ENCODE assay signal across 8 mouse cellular contexts in genomic region chr8:94037806-94038205, GRCm38 (mm10). TPM values are rescaled to one million over a fixed set of nuclear protein-coding genes. Genes with fewer than 3 reads are reported as not detected.
A peak's percentile ranks its signal among the peaks of the same experiment; 100 is the strongest.
DNase-seq lines count a peak whose midpoint lies in the region; ATAC-seq and TF ChIP-seq lines count a peak whose summit lies in the region.

No protein-coding gene starts in this region.

- TF ChIP-seq CTCF in left cerebral cortex, adult 2 months (IDR thresholded peaks at IDR 0.05) = no peak

- H3K9me3 ChIP-seq in heart, embryonic 16.5 days (replicated peaks; ENCODE audit: control insufficient read depth, low read length) = no peaks in the 10 kb centered on the region
- H3K9me3 ChIP-seq in liver, embryonic 13.5 days (replicated peaks) = no peaks in the 10 kb centered on the region
- H3K9me3 ChIP-seq in neural tube, embryonic 13.5 days = no peaks in the 10 kb centered on the region

- H3K9ac ChIP-seq in heart, embryonic 16.5 days (ENCODE audit: low read length) = peak overlapping the region; percentile 85
- H3K9ac ChIP-seq in liver, embryonic 13.5 days = peak overlapping the region; percentile 73
- H3K9ac ChIP-seq in neural tube, embryonic 13.5 days = peak overlapping the region; percentile 75

- peak overlapping the region; percentile 70 for H3K4me3 ChIP-seq in left cerebral cortex, adult 2 months
- H3K4me3 ChIP-seq in heart, embryonic 16.5 days (ENCODE audit: low read length) = peak overlapping the region; percentile 96
- peak overlapping the region; percentile 73 for H3K4me3 ChIP-seq in liver, embryonic 13.5 days (replicated peaks)
- peak overlapping the region; percentile 70 for H3K4me3 ChIP-seq in neural tube, embryonic 13.5 days

- no peak for DNase-seq in left cerebral cortex, adult 2 months (ENCODE audit: extremely low spot score in 1 of 2, low spot score in 2 of 2)
- no peak for DNase-seq in left cerebral cortex, adult 8-10 months (ENCODE audit: low spot score in 2 of 2)
- peak; percentile 24 for DNase-seq in c-Kit-positive CD71-positive TER-119-negative erythroid progenitor cells, embryonic 14.5 days (ENCODE audit: low read depth)
- no peak for DNase-seq in liver, embryonic 13.5 days
- DNase-seq in left cerebral cortex, adult 11 months (ENCODE audit: low spot score) = no peak
- no peak for DNase-seq in right cerebral cortex, adult 18-20 months

- ATAC-seq in heart, embryonic 16.5 days (replicated peaks; ENCODE audit: extremely low read depth, insufficient read depth, low FRiP score) = no peak
- no peak for ATAC-seq in liver, embryonic 13.5 days (ENCODE audit: low read depth)
- ATAC-seq in neural tube, embryonic 13.5 days (ENCODE audit: low read depth) = no peak

- H3K4me2 ChIP-seq in heart, embryonic 16.5 days (ENCODE audit: low read depth, low read length) = peak overlapping the region; percentile 60
- peak overlapping the region; percentile 78 for H3K4me2 ChIP-seq in liver, embryonic 13.5 days
- peak overlapping the region; percentile 83 for H3K4me2 ChIP-seq in neural tube, embryonic 13.5 days

- peaks cover 19% of the 10 kb centered on the region for H3K4me1 ChIP-seq in heart, embryonic 16.5 days (ENCODE audit: control insufficient read depth, insufficient read depth, low read length)
- peaks cover 43% of the 10 kb centered on the region for H3K4me1 ChIP-seq in liver, embryonic 13.5 days (replicated peaks)
- H3K4me1 ChIP-seq in neural tube, embryonic 13.5 days (replicated peaks) = peaks cover 37% of the 10 kb centered on the region

- WGBS in heart, embryonic 16.5 days = 8% methylated on average over 15 of the region's 15 CpGs
- WGBS in liver, embryonic 13.5 days (ENCODE audit: insufficient replicate concordance) = 6% methylated on average over 15 of the region's 15 CpGs
- WGBS in neural tube, embryonic 13.5 days = 10% methylated on average over 15 of the region's 15 CpGs

- H3K36me3 ChIP-seq in heart, embryonic 16.5 days (ENCODE audit: control insufficient read depth, insufficient read depth) = no peaks in the 10 kb centered on the region; the same call in 1 of the 2 replicates
- H3K36me3 ChIP-seq in liver, embryonic 13.5 days = peaks cover 10% of the 10 kb centered on the region; the same call in 1 of the 2 replicates
- peaks cover 13% of the 10 kb centered on the region for H3K36me3 ChIP-seq in neural tube, embryonic 13.5 days

- H3K27ac ChIP-seq in left cerebral cortex, adult 2 months = peak overlapping the region; percentile 82
- H3K27ac ChIP-seq in heart, embryonic 16.5 days (ENCODE audit: low read length) = no peak overlapping the region
- H3K27ac ChIP-seq in liver, embryonic 13.5 days = peak overlapping the region; percentile 24; the same call in 1 of the 2 replicates
- no peak overlapping the region; the same call in 1 of the 2 replicates for H3K27ac ChIP-seq in neural tube, embryonic 13.5 days (replicated peaks)

- no peaks in the 10 kb centered on the region for H3K27me3 ChIP-seq in heart, embryonic 16.5 days (ENCODE audit: control insufficient read depth, insufficient read depth, low read length)
- H3K27me3 ChIP-seq in liver, embryonic 13.5 days = no peaks in the 10 kb centered on the region
- no peaks in the 10 kb centered on the region for H3K27me3 ChIP-seq in neural tube, embryonic 13.5 days

- intact Hi-C loops in left cerebral cortex, adult 2 months (cut with DNase I) = loop anchor here (2.0 to 5.0 kb wide), 2 partner anchors 25 to 59 kb away; partner anchors contain the start of genes Amfr and Bbs2

RNA-seq across cellular contexts. Expression of gene Ogfod1, which starts 0.8 kb away (rescaled TPM):
- total RNA-seq in left cerebral cortex, adult 2 months (2021) = 100 to 1,000 TPM in 1 of 2 experiments, 10 to 100 TPM in 1; 99.2 to 104 TPM
- 100 to 1,000 TPM in 1 of 4 experiments, 10 to 100 TPM in 3; 97.3 to 111 (median 99.2) TPM for total RNA-seq in left cerebral cortex, adult 8-10 months (2022)
- polyA plus RNA-seq in heart, embryonic 16.5 days (2015; fragmentation: Nextera tagmentation; extraction: Ambion mirVana) = 11.1 and 12.2 TPM in 2 replicates
- polyA plus RNA-seq in liver, embryonic 13.5 days (2015; fragmentation: Nextera tagmentation; extraction: Ambion mirVana) = 4.8 and 6.4 TPM in 2 replicates
- polyA plus RNA-seq in neural tube, embryonic 13.5 days (2015; fragmentation: Nextera tagmentation; extraction: Ambion mirVana) = 12.8 and 14.2 TPM in 2 replicates

RNA-seq across cellular contexts. Expression of gene Nudt21, which starts 1.0 kb away (rescaled TPM):
- total RNA-seq in left cerebral cortex, adult 2 months (2021) = 10 to 100 TPM; 46.3 to 51.4 TPM
- 10 to 100 TPM; 42.5 to 50.6 (median 47.7) TPM for total RNA-seq in left cerebral cortex, adult 8-10 months (2022)
- 64.5 and 76.9 TPM in 2 replicates for polyA plus RNA-seq in heart, embryonic 16.5 days (2015; fragmentation: Nextera tagmentation; extraction: Ambion mirVana)
- polyA plus RNA-seq in liver, embryonic 13.5 days (2015; fragmentation: Nextera tagmentation; extraction: Ambion mirVana) = 97.3 and 110 TPM in 2 replicates
- polyA plus RNA-seq in neural tube, embryonic 13.5 days (2015; fragmentation: Nextera tagmentation; extraction: Ambion mirVana) = 96.6 and 98.6 TPM in 2 replicates

RNA-seq across cellular contexts. Expression of gene Amfr, which starts 25.2 kb away (rescaled TPM):
- total RNA-seq in left cerebral cortex, adult 2 months (2021) = 100 to 1,000 TPM; 114 to 118 TPM
- total RNA-seq in left cerebral cortex, adult 8-10 months (2022) = 100 to 1,000 TPM; 128 to 132 (median 131) TPM
- 43.3 and 45.5 TPM in 2 replicates for polyA plus RNA-seq in heart, embryonic 16.5 days (2015; fragmentation: Nextera tagmentation; extraction: Ambion mirVana)
- 44.1 and 45.6 TPM in 2 replicates for polyA plus RNA-seq in liver, embryonic 13.5 days (2015; fragmentation: Nextera tagmentation; extraction: Ambion mirVana)
- polyA plus RNA-seq in neural tube, embryonic 13.5 days (2015; fragmentation: Nextera tagmentation; extraction: Ambion mirVana) = 67.1 and 74.4 TPM in 2 replicates

Comparison
In these comparisons a context has a peak if more than half of its experiments do, and no peak if none do; other contexts are left out.
1. H3K27ac ChIP-seq: peak in left cerebral cortex, adult 2 months (single experiment) and liver, embryonic 13.5 days (single experiment); none in heart, embryonic 16.5 days (single experiment) and neural tube, embryonic 13.5 days (single experiment).
2. Peak in every context shown above with its lines, with median percentiles within 50 percentile points of each other: H3K4me3 ChIP-seq, H3K4me2 ChIP-seq and H3K9ac ChIP-seq.